In genomic region chr8:117471174-117471573, GRCm38 (mm10) we compare ENCODE assay signal across 8 mouse cellular contexts. TPM values are rescaled to one million over a fixed set of nuclear protein-coding genes. Genes with fewer than 3 reads are reported as not detected.
DNase-seq lines count a peak whose midpoint lies in the region; ATAC-seq lines count a peak whose summit lies in the region.

No protein-coding gene starts in this region.

- no peaks in the 10 kb centered on the region for H3K27me3 ChIP-seq in intestine, embryonic 14.5 days (replicated peaks; ENCODE audit: control insufficient read depth, insufficient read depth, low read length)
- no peaks in the 10 kb centered on the region for H3K27me3 ChIP-seq in limb, embryonic 10.5 days (ENCODE audit: low read depth, poor library complexity, severe bottlenecking)
- no peaks in the 10 kb centered on the region for H3K27me3 ChIP-seq in midbrain, embryonic 14.5 days (ENCODE audit: control insufficient read depth, insufficient read depth, low read length)

- no peak overlapping the region for H3K4me2 ChIP-seq in intestine, embryonic 14.5 days (ENCODE audit: low read length)
- H3K4me2 ChIP-seq in midbrain, embryonic 14.5 days (ENCODE audit: low read length) = no peak overlapping the region

- peak overlapping the region; percentile 51 for H3K27ac ChIP-seq in intestine, embryonic 14.5 days (ENCODE audit: low read depth)
- peak overlapping the region; percentile 83 for H3K27ac ChIP-seq in limb, embryonic 10.5 days
- H3K27ac ChIP-seq in midbrain, embryonic 14.5 days (replicated peaks; ENCODE audit: low read depth, low read length) = peak overlapping the region; percentile 92; the same call in 1 of the 2 replicates

- WGBS in intestine, embryonic 14.5 days = 20% methylated on average over 3 of the region's 3 CpGs
- 33% methylated on average over 3 of the region's 3 CpGs for WGBS in limb, embryonic 10.5 days
- 16% methylated on average over 3 of the region's 3 CpGs for WGBS in midbrain, embryonic 14.5 days

- no peaks in the 10 kb centered on the region for H3K36me3 ChIP-seq in intestine, embryonic 14.5 days (ENCODE audit: control insufficient read depth, insufficient read depth, low read length)
- H3K36me3 ChIP-seq in limb, embryonic 10.5 days = no peaks in the 10 kb centered on the region
- H3K36me3 ChIP-seq in midbrain, embryonic 14.5 days (ENCODE audit: control insufficient read depth, insufficient read depth, low read length) = no peaks in the 10 kb centered on the region

- no peak overlapping the region for H3K4me3 ChIP-seq in intestine, embryonic 14.5 days (ENCODE audit: low read depth, low read length)
- H3K4me3 ChIP-seq in limb, embryonic 10.5 days = no peak overlapping the region
- H3K4me3 ChIP-seq in midbrain, embryonic 14.5 days (replicated peaks; ENCODE audit: low read depth, low read length) = no peak overlapping the region

- H3K9me3 ChIP-seq in intestine, embryonic 14.5 days (ENCODE audit: control insufficient read depth, low read length) = no peaks in the 10 kb centered on the region
- H3K9me3 ChIP-seq in limb, embryonic 10.5 days (replicated peaks) = no peaks in the 10 kb centered on the region
- H3K9me3 ChIP-seq in midbrain, embryonic 14.5 days (ENCODE audit: control insufficient read depth, low read length) = no peaks in the 10 kb centered on the region; the same call in 1 of the 2 replicates

- peaks cover 13% of the 10 kb centered on the region for H3K4me1 ChIP-seq in intestine, embryonic 14.5 days (replicated peaks; ENCODE audit: control insufficient read depth, insufficient read depth, low read length)
- H3K4me1 ChIP-seq in limb, embryonic 10.5 days = peaks cover 18% of the 10 kb centered on the region
- peaks cover 15% of the 10 kb centered on the region for H3K4me1 ChIP-seq in midbrain, embryonic 14.5 days (ENCODE audit: control insufficient read depth, insufficient read depth, low read length)

- DNase-seq in layer of hippocampus, adult 11-12 months (ENCODE audit: low spot score) = peak; percentile 81
- no peak for DNase-seq in layer of hippocampus, adult 9-10 months (ENCODE audit: low spot score)
- DNase-seq in cerebellum, adult 8-10 months = peak; percentile 35
- DNase-seq in frontal cortex, postnatal 36 days (ENCODE audit: low spot score in 2 of 2) = peak; percentile 74 to 77
- DNase-seq in intestine, embryonic 14.5 days (ENCODE audit: low spot score) = peak; percentile 89
- peak; percentile 81 for DNase-seq in limb, embryonic 10.5 days (ENCODE audit: low spot score)
- DNase-seq in midbrain, embryonic 14.5 days = peak; percentile 80
- DNase-seq in spleen, postnatal 10 days (ENCODE audit: low spot score in 2 of 2) = peak; percentile 72 to 89

- no peak for ATAC-seq in intestine, embryonic 14.5 days (replicated peaks; ENCODE audit: low FRiP score, low TSS enrichment, low read depth)
- ATAC-seq in midbrain, embryonic 14.5 days (ENCODE audit: low FRiP score, low TSS enrichment) = no peak

- no peak overlapping the region for H3K9ac ChIP-seq in intestine, embryonic 14.5 days (ENCODE audit: low read length)
- no peak overlapping the region for H3K9ac ChIP-seq in midbrain, embryonic 14.5 days (replicated peaks; ENCODE audit: low read length)

RNA-seq across cellular contexts. Expression of gene Plcg2, which starts 26.9 kb away (rescaled TPM):
- 3.2 and 3.4 TPM in 2 replicates for polyA plus RNA-seq in intestine, embryonic 14.5 days (2014; fragmentation: Nextera tagmentation; extraction: Ambion mirVana)
- polyA plus RNA-seq in limb, embryonic 10.5 days (2016; fragmentation: Nextera tagmentation; extraction: Ambion mirVana) = 6.0 and 10.0 TPM in 2 replicates
- 0.62 and 1.2 TPM in 2 replicates for polyA plus RNA-seq in midbrain, embryonic 14.5 days (2014; fragmentation: Nextera tagmentation; extraction: Ambion mirVana)
